Mouse (Mus musculus): ENCODE measurements around the gene Ttc9. TPM values are rescaled to one million over a fixed set of nuclear protein-coding genes. Genes with fewer than 3 reads are reported as not detected.

Ttc9 gene
- polyA plus RNA-seq, 1 experiment from 2014 or later = 5.3 TPM

Other genes with a start within 250 kb of the Ttc9 start
- 0.41 and 0.45 TPM in 2 replicates for gene Adam4, start 209.3 kb upstream of the Ttc9 start, polyA plus RNA-seq (2014; fragmentation: Nextera tagmentation; extraction: Ambion mirVana)
- gene Cox16, start 146.1 kb upstream of the Ttc9 start, polyA plus RNA-seq (2014; fragmentation: Nextera tagmentation; extraction: Ambion mirVana) = 127 and 154 TPM in 2 replicates
- gene Gm20498, start 98.3 kb upstream of the Ttc9 start, polyA plus RNA-seq (2014; fragmentation: Nextera tagmentation; extraction: Ambion mirVana) = 27.6 and 29.4 TPM in 2 replicates
- gene Synj2bp, start 98.3 kb upstream of the Ttc9 start, polyA plus RNA-seq (2014; fragmentation: Nextera tagmentation; extraction: Ambion mirVana) = 29.1 and 30.8 TPM in 2 replicates
- gene Adam21, start 62.8 kb upstream of the Ttc9 start, polyA plus RNA-seq (2014; fragmentation: Nextera tagmentation; extraction: Ambion mirVana) = 0.17 and 0.20 TPM in 2 replicates
- gene Med6, start 36.2 kb upstream of the Ttc9 start, polyA plus RNA-seq (2014; fragmentation: Nextera tagmentation; extraction: Ambion mirVana) = 64.7 and 67.7 TPM in 2 replicates
- 1.1 and 1.5 TPM in 2 replicates for gene Map3k9, start 149.9 kb downstream of the Ttc9 start, polyA plus RNA-seq (2014; fragmentation: Nextera tagmentation; extraction: Ambion mirVana)
- gene Pcnx, start 228.8 kb downstream of the Ttc9 start, polyA plus RNA-seq (2014; fragmentation: Nextera tagmentation; extraction: Ambion mirVana) = 16.7 and 20.0 TPM in 2 replicates

Data from embryonic facial prominence, embryonic 14.5 days (tissue).